Mouse (Mus musculus): Measurements from ENCODE around the gene Myof. TPM values are rescaled to one million over a fixed set of nuclear protein-coding genes. Genes with fewer than 3 reads are reported as not detected.
A peak's percentile ranks its signal among the peaks of the same experiment; 100 is the strongest.

The Myof gene
- total RNA-seq, 1 experiment = 44.3 TPM

- DNase-seq (ENCODE audit: low read depth, low spot score) = no peak
- H3K27ac ChIP-seq (ENCODE audit: insufficient read depth, low read depth, low read length, poor library complexity, severe bottlenecking) = no peak overlapping the region
- peaks cover 23% of the 10 kb centered on the region for H3K36me3 ChIP-seq (ENCODE audit: control insufficient read depth, insufficient read depth, low read length, poor library complexity, severe bottlenecking)
- no peaks in the 10 kb centered on the region for H3K9me3 ChIP-seq (ENCODE audit: control insufficient read depth, insufficient read depth, low read depth, low read length)
- peaks cover 0 to 3% of the 10 kb centered on the region in 2 experiments; a peak in 2 of 4 replicates for H3K4me1 ChIP-seq (ENCODE audit: control insufficient read depth in 2 of 2, insufficient read depth in 2 of 2, low read length in 2 of 2, poor library complexity in 1 of 2)
- no peak overlapping the region for H3K9ac ChIP-seq (ENCODE audit: insufficient read depth, low read depth, low read length, poor library complexity, severe bottlenecking)
- in situ Hi-C loops (cut with MboI; ENCODE audit: low sequenced_read_pairs in 2 of 2, unreplicated experiment in 2 of 2) = no loop called here
- TF ChIP-seq ZC3H11A (IDR thresholded peaks at IDR 0.05; ENCODE audit: borderline replicate concordance, low read depth, low read length) = 0 out of 2 replicates have a peak, but pooled peaks have one; percentile 5
- no peak for TF ChIP-seq ZNF384 (IDR thresholded peaks at IDR 0.05; ENCODE audit: low read depth, low read length)
- TF ChIP-seq CHD2 (IDR thresholded peaks at IDR 0.05; ENCODE audit: low read depth, low read length) = no peak
- TF ChIP-seq HCFC1 (IDR thresholded peaks at IDR 0.05; ENCODE audit: borderline replicate concordance, insufficient read depth, low read length) = no peak
- no peak for TF ChIP-seq MAFK (IDR thresholded peaks at IDR 0.05; ENCODE audit: insufficient read depth, low read depth, low read length)
- no peak overlapping the region for H3K4me3 ChIP-seq (ENCODE audit: insufficient read depth in 1 of 2, low read depth in 1 of 2, low read length in 2 of 2, poor library complexity in 1 of 2, severe bottlenecking in 1 of 2)
Observed at GRCm38 (mm10) chr19:38076251-38076650, 32.9 kb upstream of the Myof start.

DNA sequence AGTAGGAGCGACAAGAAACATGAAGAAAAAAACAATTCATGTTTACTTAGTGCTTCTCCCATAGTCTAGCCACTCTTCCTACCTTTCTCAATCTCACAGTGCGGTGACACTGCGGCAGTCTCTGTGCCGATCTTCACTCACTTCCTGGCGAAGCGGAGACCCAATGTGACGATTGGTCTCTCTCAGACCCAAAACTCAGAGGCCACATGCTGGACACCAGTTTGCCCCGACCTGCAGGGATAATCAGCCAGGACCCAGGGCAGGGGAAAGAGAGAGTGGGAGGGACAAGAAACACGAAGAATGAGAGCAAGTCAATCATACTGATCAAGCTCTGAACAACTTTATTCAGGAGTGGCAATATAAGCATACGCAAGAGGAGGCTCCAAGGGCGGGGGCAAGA is 31.7 kb upstream of the Myof start:
- TF ChIP-seq MAFK (IDR thresholded peaks at IDR 0.05; ENCODE audit: insufficient read depth, low read depth, low read length) = no peak

GRCm38 (mm10) chr19:38073226-38073625 is 29.8 kb upstream of the Myof start:
- Histone ChIP-seq H3K9me3 (ENCODE audit: control insufficient read depth, insufficient read depth, low read depth, low read length) (no peaks in the 10 kb centered on the region), H3K36me3 (ENCODE audit: control insufficient read depth, insufficient read depth, low read length, poor library complexity, severe bottlenecking) (peaks cover 42% of the 10 kb centered on the region)
- no peak for TF ChIP-seq MAFK (IDR thresholded peaks at IDR 0.05; ENCODE audit: insufficient read depth, low read depth, low read length)
- TF ChIP-seq ZC3H11A (IDR thresholded peaks at IDR 0.05; ENCODE audit: borderline replicate concordance, low read depth, low read length) = no peak
- no peak for TF ChIP-seq HCFC1 (IDR thresholded peaks at IDR 0.05; ENCODE audit: borderline replicate concordance, insufficient read depth, low read length)

More for the DNA sequence above, 31.7 kb upstream of the Myof start:
- H3K4me3 ChIP-seq (ENCODE audit: insufficient read depth in 1 of 2, low read depth in 1 of 2, low read length in 2 of 2, poor library complexity in 1 of 2, severe bottlenecking in 1 of 2) = no peak overlapping the region
- no peak overlapping the region for H3K9ac ChIP-seq (ENCODE audit: insufficient read depth, low read depth, low read length, poor library complexity, severe bottlenecking)
- no peaks in the 10 kb centered on the region for H3K9me3 ChIP-seq (ENCODE audit: control insufficient read depth, insufficient read depth, low read depth, low read length)
- H3K4me1 ChIP-seq (ENCODE audit: control insufficient read depth in 2 of 2, insufficient read depth in 2 of 2, low read length in 2 of 2, poor library complexity in 1 of 2) = peaks cover 0 to 2% of the 10 kb centered on the region in 2 experiments; a peak in 2 of 4 replicates
- H3K27ac ChIP-seq (ENCODE audit: insufficient read depth, low read depth, low read length, poor library complexity, severe bottlenecking) = no peak overlapping the region
- in situ Hi-C loops (cut with MboI; ENCODE audit: low sequenced_read_pairs in 2 of 2, unreplicated experiment in 2 of 2) = no loop called here
- peaks cover 34% of the 10 kb centered on the region for H3K36me3 ChIP-seq (ENCODE audit: control insufficient read depth, insufficient read depth, low read length, poor library complexity, severe bottlenecking)
- DNase-seq (ENCODE audit: low read depth, low spot score) = no peak

DNA sequence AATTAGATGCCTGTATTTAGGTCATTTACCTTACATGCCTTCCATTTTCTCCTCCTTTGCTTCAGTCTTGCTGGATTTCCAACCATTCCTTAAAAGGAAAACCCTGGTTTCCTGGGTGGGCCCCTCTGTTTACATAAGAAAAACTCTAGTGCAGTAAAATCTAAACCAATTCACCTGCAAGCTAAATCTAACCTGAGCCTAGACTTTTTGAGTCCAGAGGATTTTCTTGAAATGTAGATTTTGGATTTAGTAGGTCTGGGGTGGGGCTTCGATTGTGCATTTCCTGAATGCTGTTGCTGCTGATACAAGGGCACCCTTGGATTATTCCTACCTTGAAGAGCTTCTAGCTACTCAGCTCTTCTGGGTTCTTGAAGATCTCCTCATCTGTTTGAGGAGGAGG is 20.7 kb upstream of the Myof start:
- Histone ChIP-seq H3K9ac (ENCODE audit: insufficient read depth, low read depth, low read length, poor library complexity, severe bottlenecking) (no peak overlapping the region), H3K4me1 (ENCODE audit: control insufficient read depth in 2 of 2, insufficient read depth in 2 of 2, low read length in 2 of 2, poor library complexity in 1 of 2) (peaks cover 7 to 14% of the 10 kb centered on the region in 2 experiments), H3K9me3 (ENCODE audit: control insufficient read depth, insufficient read depth, low read depth, low read length) (no peaks in the 10 kb centered on the region), H3K36me3 (ENCODE audit: control insufficient read depth, insufficient read depth, low read length, poor library complexity, severe bottlenecking) (peaks cover 21% of the 10 kb centered on the region), H3K27ac (ENCODE audit: insufficient read depth, low read depth, low read length, poor library complexity, severe bottlenecking) (peak overlapping the region; percentile 97), H3K4me3 (ENCODE audit: insufficient read depth in 1 of 2, low read depth in 1 of 2, low read length in 2 of 2, poor library complexity in 1 of 2, severe bottlenecking in 1 of 2) (peak overlapping the region in 1 of 2 experiments; percentile 15; a peak in 2 of 4 replicates)
- in situ Hi-C loops (cut with MboI; ENCODE audit: low sequenced_read_pairs in 2 of 2, unreplicated experiment in 2 of 2) = no loop called here
- TF ChIP-seq CHD2 (IDR thresholded peaks at IDR 0.05; ENCODE audit: low read depth, low read length) (0 out of 2 replicates have a peak, but pooled peaks have one; percentile 20), HCFC1 (IDR thresholded peaks at IDR 0.05; ENCODE audit: borderline replicate concordance, insufficient read depth, low read length) (no peak), ZC3H11A (IDR thresholded peaks at IDR 0.05; ENCODE audit: borderline replicate concordance, low read depth, low read length) (no peak)
- DNase-seq (ENCODE audit: low read depth, low spot score) = no peak

More at GRCm38 (mm10) chr19:38073226-38073625, 29.8 kb upstream of the Myof start:
- Histone ChIP-seq H3K9ac (ENCODE audit: insufficient read depth, low read depth, low read length, poor library complexity, severe bottlenecking) (no peak overlapping the region), H3K4me1 (ENCODE audit: control insufficient read depth in 2 of 2, insufficient read depth in 2 of 2, low read length in 2 of 2, poor library complexity in 1 of 2) (peaks cover 0 to 2% of the 10 kb centered on the region in 2 experiments; a peak in 2 of 4 replicates), H3K27ac (ENCODE audit: insufficient read depth, low read depth, low read length, poor library complexity, severe bottlenecking) (no peak overlapping the region), H3K4me3 (ENCODE audit: insufficient read depth in 1 of 2, low read depth in 1 of 2, low read length in 2 of 2, poor library complexity in 1 of 2, severe bottlenecking in 1 of 2) (no peak overlapping the region)
- in situ Hi-C loops (cut with MboI; ENCODE audit: low sequenced_read_pairs in 2 of 2, unreplicated experiment in 2 of 2) = no loop called here
- no peak for DNase-seq (ENCODE audit: low read depth, low spot score)

DNA sequence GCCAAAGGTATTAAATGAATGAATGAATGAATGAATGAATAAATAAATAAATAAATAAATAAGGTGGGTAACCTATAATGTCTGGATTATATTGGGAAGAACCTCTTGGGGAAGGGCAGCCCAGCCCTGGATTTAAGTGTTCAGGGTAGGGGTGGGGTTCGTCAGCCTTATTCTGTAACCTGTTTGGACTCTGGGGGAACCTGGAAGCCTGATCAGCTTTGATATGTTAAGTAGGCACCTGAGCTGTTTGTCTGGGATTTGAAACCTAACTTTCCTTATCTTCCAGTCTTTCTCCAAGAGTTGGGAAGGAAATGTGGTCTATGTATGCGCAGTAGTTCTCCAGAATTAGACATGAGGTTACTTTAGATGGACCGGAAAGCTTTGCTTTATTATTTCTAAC is 19.8 kb upstream of the Myof start:
- in situ Hi-C loops (cut with MboI; ENCODE audit: low sequenced_read_pairs in 2 of 2, unreplicated experiment in 2 of 2) = no loop called here

More for the DNA sequence above, 19.8 kb upstream of the Myof start:
- DNase-seq (ENCODE audit: low read depth, low spot score) = no peak
- peaks cover 7 to 14% of the 10 kb centered on the region in 2 experiments for H3K4me1 ChIP-seq (ENCODE audit: control insufficient read depth in 2 of 2, insufficient read depth in 2 of 2, low read length in 2 of 2, poor library complexity in 1 of 2)
- peaks cover 22% of the 10 kb centered on the region for H3K36me3 ChIP-seq (ENCODE audit: control insufficient read depth, insufficient read depth, low read length, poor library complexity, severe bottlenecking)
- no peaks in the 10 kb centered on the region for H3K9me3 ChIP-seq (ENCODE audit: control insufficient read depth, insufficient read depth, low read depth, low read length)
- H3K9ac ChIP-seq (ENCODE audit: insufficient read depth, low read depth, low read length, poor library complexity, severe bottlenecking) = no peak overlapping the region; the same call in 1 of the 2 replicates
- H3K4me3 ChIP-seq (ENCODE audit: insufficient read depth in 1 of 2, low read depth in 1 of 2, low read length in 2 of 2, poor library complexity in 1 of 2, severe bottlenecking in 1 of 2) = peak overlapping the region in 1 of 2 experiments; percentile 15; a peak in 2 of 4 replicates
- H3K27ac ChIP-seq (ENCODE audit: insufficient read depth, low read depth, low read length, poor library complexity, severe bottlenecking) = peak overlapping the region; percentile 84; the same call in 1 of the 2 replicates
- no peak for TF ChIP-seq MAFK (IDR thresholded peaks at IDR 0.05; ENCODE audit: insufficient read depth, low read depth, low read length)
- TF ChIP-seq HCFC1 (IDR thresholded peaks at IDR 0.05; ENCODE audit: borderline replicate concordance, insufficient read depth, low read length) = no peak
- TF ChIP-seq ZC3H11A (IDR thresholded peaks at IDR 0.05; ENCODE audit: borderline replicate concordance, low read depth, low read length) = no peak
